Mouse (Mus musculus): ENCODE results near the gene Kif20b.

GRCm38 (mm10) chr19:34883526-34884224, 38.5 kb upstream of the Kif20b start:
- no peak for TF ChIP-seq POLR2A (IDR thresholded peaks at IDR 0.05; ENCODE audit: insufficient read depth, low read depth, low read length)
- TF ChIP-seq CTCF (IDR thresholded peaks at IDR 0.05), result no peak
